Mouse (Mus musculus): Measurements from ENCODE around the gene Uchl3. TPM values are rescaled to one million over a fixed set of nuclear protein-coding genes. Genes with fewer than 3 reads are reported as not detected.

Uchl3 gene
- total RNA-seq, 2 experiments from 2014 or later = 55.3 to 57.6 TPM

Other genes with a start within 250 kb of the Uchl3 start
- gene Tbc1d4, start 44.8 kb upstream of the Uchl3 start, total RNA-seq (2021) = 10 to 100 TPM in 1 of 2 experiments, 1 to 10 TPM in 1; 6.8 to 10.1 TPM
- 10 to 100 TPM; 57.2 to 57.5 TPM for gene Commd6, start 13.3 kb upstream of the Uchl3 start, total RNA-seq (2021)
- gene Gm9922, start 75.8 kb downstream of the Uchl3 start, total RNA-seq (2021) = not detected
- 10 to 100 TPM; 84.0 to 89.7 TPM for gene Lmo7, start 76.0 kb downstream of the Uchl3 start, total RNA-seq (2021)